Mouse (Mus musculus) spleen, adult 2 months (tissue): ENCODE data around the gene Elf4.

Experiments used
- CTCF ChIP-seq: fragments of 200-500 bp; IDR thresholded peaks from 2 replicates; pipeline ENCODE4 v1.5.1; 2011; ENCODE audit warnings: mild to moderate bottlenecking, inconsistent platforms; ENCODE audit not compliant: insufficient read depth, insufficient read length, insufficient replicate concordance; ENCODE audit errors: extremely low read depth
- POLR2A ChIP-seq: fragments of 200-500 bp; IDR thresholded peaks from 2 replicates; pipeline ENCODE4 v1.6.1; 2011; ENCODE audit warnings: low read depth, low read length, inconsistent platforms

DNA sequence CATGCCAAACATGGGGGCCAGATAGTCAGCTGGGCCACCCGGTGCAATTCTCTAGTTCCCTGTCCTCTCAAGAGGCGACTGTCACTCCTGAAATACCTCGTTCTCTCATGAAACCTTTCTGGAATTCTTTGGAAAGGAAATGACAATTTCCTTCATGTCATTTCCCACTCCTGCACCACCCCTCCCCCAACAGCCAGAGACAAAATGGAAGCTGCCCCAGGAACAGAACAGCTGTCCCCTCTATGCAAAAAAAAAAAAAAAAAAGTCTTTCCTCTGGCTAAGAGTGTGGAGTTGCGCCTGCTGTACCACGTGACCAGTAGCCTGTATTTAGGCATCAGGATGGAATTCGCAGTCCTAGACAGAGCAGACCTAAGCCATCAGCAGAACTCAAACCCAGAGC is 34.7 kb downstream of the Elf4 start:
- TF ChIP-seq CTCF (no peak), POLR2A (no peak)
